Mouse (Mus musculus) olfactory bulb, adult 2 months (tissue): ENCODE results near the gene Cybb.

Source experiments
- CTCF ChIP-seq: fragments of 200-500 bp; IDR thresholded peaks from 2 replicates; pipeline ENCODE4 v1.5.1; 2012; ENCODE audit warnings: low read depth, mild to moderate bottlenecking, low read length, moderate library complexity; ENCODE audit not compliant: insufficient read depth
- POLR2A ChIP-seq: fragments of 200-500 bp; IDR thresholded peaks from 2 replicates; pipeline ENCODE4 v1.6.1; 2012; ENCODE audit warnings: mild to moderate bottlenecking, low read depth, low read length, moderate library complexity; ENCODE audit not compliant: insufficient read depth

DNA sequence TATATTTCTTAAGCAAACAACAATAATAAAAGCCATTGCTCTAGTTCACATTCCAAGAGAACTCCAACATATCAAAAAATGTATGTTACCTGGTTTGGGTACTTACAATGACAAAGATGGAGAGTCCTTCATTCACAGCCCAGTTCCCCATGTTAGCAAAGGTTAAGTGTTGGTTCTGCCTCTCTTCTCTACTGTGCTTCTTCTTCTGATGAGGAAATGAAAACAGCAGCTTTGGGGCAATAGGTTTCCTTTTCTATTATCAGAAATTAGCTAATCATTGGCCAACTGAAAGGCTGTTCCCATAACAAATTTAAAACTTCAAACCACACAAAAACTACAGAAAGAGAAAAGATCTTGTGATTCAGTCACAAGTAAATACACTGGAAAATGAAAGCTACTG lies 18.5 kb downstream of the Cybb start:
- TF ChIP-seq CTCF (no peak), POLR2A (no peak)
